Mouse (Mus musculus) midbrain, embryonic 16.5 days (tissue): ENCODE data around the gene Olfr1356. TPM values are rescaled to one million over a fixed set of nuclear protein-coding genes. Genes with fewer than 3 reads are reported as not detected.
"Not testable (repeated sequence)": the region's sequence is repeated elsewhere in the genome, so short reads cannot be mapped to it uniquely, and the experiment has no call there.

Experiments
- ATAC-seq: fragments of 200-750 bp; cut with Nextera tagmentation; 2 replicates; pipeline ENCODE4 v1.8.0; 2017; ENCODE audit warnings: moderate TSS enrichment
- H3K27ac ChIP-seq: fragments of 300-500 bp; sonication (generic); 2 replicates; pipeline ENCODE4 v1.5.1; 2014; ENCODE audit warnings: mild to moderate bottlenecking, low read length, mixed read lengths
- H3K27me3 ChIP-seq: fragments of 300-500 bp; sonication (generic); 2 replicates; pipeline ENCODE4 v1.6.1; 2014; ENCODE audit warnings: low read depth, low read length, mixed read lengths; ENCODE audit not compliant: control insufficient read depth, insufficient read depth
- H3K36me3 ChIP-seq: fragments of 300-500 bp; sonication (generic); 2 replicates; pipeline ENCODE4 v1.6.1; 2014; ENCODE audit warnings: mild to moderate bottlenecking, low read length, moderate library complexity, mixed read lengths; ENCODE audit not compliant: control insufficient read depth, insufficient read depth
- H3K4me1 ChIP-seq: fragments of 300-500 bp; sonication (generic); 2 replicates; pipeline ENCODE4 v1.6.1; 2014; ENCODE audit warnings: mild to moderate bottlenecking, low read length, mixed read lengths; ENCODE audit not compliant: control insufficient read depth, insufficient read depth
- H3K4me2 ChIP-seq: fragments of 300-500 bp; sonication (generic); 2 replicates; pipeline ENCODE4 v1.6.1; 2014; ENCODE audit warnings: mild to moderate bottlenecking, low read length, mixed read lengths
- H3K4me3 ChIP-seq: fragments of 300-500 bp; sonication (generic); 2 replicates; pipeline ENCODE4 v1.5.1; 2014; ENCODE audit warnings: low read depth, mild to moderate bottlenecking, low read length, moderate library complexity, mixed read lengths
- H3K9ac ChIP-seq: fragments of 300-500 bp; sonication (generic); 2 replicates; pipeline ENCODE4 v1.6.1; 2014; ENCODE audit warnings: low read depth, low read length, mixed read lengths
- H3K9me3 ChIP-seq: fragments of 300-500 bp; sonication (generic); replicated peaks from 2 replicates; pipeline ENCODE4 v1.6.1; 2014; ENCODE audit warnings: mild to moderate bottlenecking, low read length, mixed read lengths; ENCODE audit not compliant: control insufficient read depth, poor library complexity, severe bottlenecking
- WGBS: fragments of 180-500 bp; shearing (Covaris S2); extraction: QIAGEN DNeasy Blood & Tissue Kit; methylation state at CpG from one replicate; pipeline ENCODE4 v1.1.7; 2014; 5-methylcytosine and 5-hydroxymethylcytosine counted together
- polyA plus RNA-seq: library from polyadenylated mRNA; unstranded; fragments of >200 nt; fragmentation: Nextera tagmentation; extraction: Ambion mirVana; gene quantifications from 2 replicates; pipeline ENCODE4 v1.2.1, GENCODE M21; 2015

Gene Olfr1356
- polyA plus RNA-seq: not detected in 2 replicates

- Histone ChIP-seq H3K4me1 (no peaks in the 10 kb centered on the region), H3K36me3 (no peaks in the 10 kb centered on the region), H3K27ac (no peak within 1 kb of the TSS)
These were observed at the start of gene Olfr1356 for GRCm38 (mm10) chr10:78852066-78852465. TSS of gene Olfr1356 (minus strand) at chr10:78852166.

GRCm38 (mm10) chr10:78875240-78875639 is 23.3 kb upstream of the Olfr1356 start, which contains the start of gene Olfr1355:
TSS of gene Olfr1355 (plus strand) at chr10:78875540.
- Histone ChIP-seq H3K9me3 (0 out of 2 replicates have a peak, but pooled peaks cover 4% of the 10 kb centered on the region), H3K27ac (no peak within 1 kb of the TSS), H3K9ac (no peak within 1 kb of the TSS), H3K36me3 (no peaks in the 10 kb centered on the region), H3K4me3 (no peak within 1 kb of the TSS), H3K27me3 (no peaks in the 10 kb centered on the region), H3K4me2 (no peak within 1 kb of the TSS), H3K4me1 (no peaks in the 10 kb centered on the region)
- no peak for ATAC-seq
- 66% methylated on average over 2 of the region's 2 CpGs for WGBS

More at GRCm38 (mm10) chr10:78852066-78852465, at the start of gene Olfr1356:
- Histone ChIP-seq H3K4me3 (no peak within 1 kb of the TSS), H3K9ac (no peak within 1 kb of the TSS), H3K27me3 (no peaks in the 10 kb centered on the region), H3K9me3 (no peaks in the 10 kb centered on the region), H3K4me2 (no peak within 1 kb of the TSS)
- WGBS: 85% methylated on average over 2 of the region's 2 CpGs
- ATAC-seq: no peak

DNA sequence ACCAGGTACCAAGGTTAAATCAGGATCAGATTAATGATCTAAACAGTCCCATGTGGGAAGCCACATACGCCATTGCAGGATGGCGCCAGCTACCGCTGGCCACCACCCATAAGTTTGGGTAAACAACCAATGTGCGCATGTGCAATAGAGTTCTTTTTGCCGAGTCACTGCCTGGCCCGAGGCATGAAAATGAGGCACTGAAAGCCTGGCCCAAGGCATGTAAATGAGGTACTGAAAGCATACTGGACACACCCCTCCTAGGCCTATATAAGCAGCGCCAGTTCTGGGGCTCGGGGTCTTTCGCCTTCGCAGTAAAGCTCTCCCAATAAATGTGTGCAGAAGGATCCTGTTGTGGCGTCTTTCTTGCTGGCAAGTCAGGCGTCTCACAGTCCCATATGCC is 11.5 kb downstream of the Olfr1356 start:
- H3K36me3 ChIP-seq, H3K27me3 ChIP-seq, H3K4me2 ChIP-seq, ATAC-seq, H3K4me1 ChIP-seq, H3K9me3 ChIP-seq, H3K9ac ChIP-seq, H3K27ac ChIP-seq, H3K4me3 ChIP-seq: not testable (repeated sequence)
- 93% methylated on average over 12 of the region's 12 CpGs for WGBS

GRCm38 (mm10) chr10:78812358-78813060 is 39.5 kb downstream of the Olfr1356 start:
- 29% methylated on average over 6 of the region's 6 CpGs for WGBS
- peak; percentile 94 for ATAC-seq
- H3K36me3 ChIP-seq: peaks cover 11% of the 10 kb centered on the region
- H3K27ac ChIP-seq: no peak overlapping the region
- peaks cover 5% of the 10 kb centered on the region; the same call in 1 of the 2 replicates for H3K4me1 ChIP-seq
- no peaks in the 10 kb centered on the region for H3K9me3 ChIP-seq
- no peaks in the 10 kb centered on the region for H3K27me3 ChIP-seq
- H3K4me2 ChIP-seq: peak overlapping the region; percentile 16; the same call in 1 of the 2 replicates
- no peak overlapping the region for H3K4me3 ChIP-seq
- H3K9ac ChIP-seq: no peak overlapping the region

DNA sequence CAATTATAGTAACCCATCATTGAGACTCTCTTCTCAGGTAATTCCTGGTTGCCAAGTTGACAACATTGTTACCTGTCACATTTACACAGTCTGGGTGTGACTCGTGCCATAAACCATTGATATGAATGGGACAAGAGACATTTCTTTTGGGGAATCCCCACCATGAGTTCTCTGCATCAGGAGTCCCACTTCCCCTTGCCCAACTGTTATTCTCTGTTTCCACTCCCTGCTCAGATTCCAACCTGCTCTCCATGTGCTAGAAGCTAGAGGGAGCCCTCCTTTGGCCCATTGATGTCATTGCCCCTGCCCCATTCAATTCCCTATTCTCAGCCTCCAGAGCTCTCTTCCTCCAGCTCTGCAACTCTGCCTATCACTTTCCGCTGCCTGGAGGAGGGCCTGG is 50.5 kb downstream of the Olfr1356 start:
- Histone ChIP-seq H3K4me2 (no peak overlapping the region), H3K9ac (no peak overlapping the region), H3K27ac (no peak overlapping the region), H3K36me3 (peaks cover 3% of the 10 kb centered on the region; the same call in 1 of the 2 replicates), H3K27me3 (no peaks in the 10 kb centered on the region), H3K4me1 (no peaks in the 10 kb centered on the region), H3K9me3 (no peaks in the 10 kb centered on the region), H3K4me3 (no peak overlapping the region)
- WGBS: 80% methylated on average over 2 of the region's 2 CpGs
- ATAC-seq: no peak

Other genes starting within 250 kb of the Olfr1356 start
- gene Olfr1357, start 234.1 kb downstream of the Olfr1356 start, polyA plus RNA-seq: not detected in 2 replicates
- gene Casp14, start 133.9 kb downstream of the Olfr1356 start, polyA plus RNA-seq: not detected in 2 replicates
- 0.32 and 0.65 TPM in 2 replicates for gene Ccdc105, start 99.1 kb downstream of the Olfr1356 start, polyA plus RNA-seq
- 16.8 and 23.9 TPM in 2 replicates for gene Slc1a6, start 71.7 kb downstream of the Olfr1356 start, polyA plus RNA-seq
- gene Olfr1355, start 23.4 kb upstream of the Olfr1356 start, polyA plus RNA-seq: not detected in 2 replicates
- gene Olfr1354, start 61.0 kb upstream of the Olfr1356 start, polyA plus RNA-seq: not detected in 2 replicates
- not detected in 2 replicates for gene Olfr8, start 98.5 kb upstream of the Olfr1356 start, polyA plus RNA-seq
- gene Olfr1353, start 111.1 kb upstream of the Olfr1356 start, polyA plus RNA-seq: not detected in 2 replicates
- not detected in 2 replicates for gene Olfr1352, start 128.9 kb upstream of the Olfr1356 start, polyA plus RNA-seq
- gene Olfr1351, start 160.3 kb upstream of the Olfr1356 start, polyA plus RNA-seq: not detected in 2 replicates
- 0.51 and 0.62 TPM in 2 replicates for gene Olfr57, start 176.6 kb upstream of the Olfr1356 start, polyA plus RNA-seq
- 57.1 and 58.6 TPM in 2 replicates for gene 2610008E11Rik, start 245.4 kb upstream of the Olfr1356 start, polyA plus RNA-seq